Mouse (Mus musculus) retina, embryonic 14.5 days (tissue): ENCODE measurements around the gene Drd5.

Experiments
- DNase-seq: peaks from one replicate; pipeline ENCODE4 v3.0.0-alpha.2; 2015; ENCODE audit warnings: low spot score

Drd5 gene

DNA sequence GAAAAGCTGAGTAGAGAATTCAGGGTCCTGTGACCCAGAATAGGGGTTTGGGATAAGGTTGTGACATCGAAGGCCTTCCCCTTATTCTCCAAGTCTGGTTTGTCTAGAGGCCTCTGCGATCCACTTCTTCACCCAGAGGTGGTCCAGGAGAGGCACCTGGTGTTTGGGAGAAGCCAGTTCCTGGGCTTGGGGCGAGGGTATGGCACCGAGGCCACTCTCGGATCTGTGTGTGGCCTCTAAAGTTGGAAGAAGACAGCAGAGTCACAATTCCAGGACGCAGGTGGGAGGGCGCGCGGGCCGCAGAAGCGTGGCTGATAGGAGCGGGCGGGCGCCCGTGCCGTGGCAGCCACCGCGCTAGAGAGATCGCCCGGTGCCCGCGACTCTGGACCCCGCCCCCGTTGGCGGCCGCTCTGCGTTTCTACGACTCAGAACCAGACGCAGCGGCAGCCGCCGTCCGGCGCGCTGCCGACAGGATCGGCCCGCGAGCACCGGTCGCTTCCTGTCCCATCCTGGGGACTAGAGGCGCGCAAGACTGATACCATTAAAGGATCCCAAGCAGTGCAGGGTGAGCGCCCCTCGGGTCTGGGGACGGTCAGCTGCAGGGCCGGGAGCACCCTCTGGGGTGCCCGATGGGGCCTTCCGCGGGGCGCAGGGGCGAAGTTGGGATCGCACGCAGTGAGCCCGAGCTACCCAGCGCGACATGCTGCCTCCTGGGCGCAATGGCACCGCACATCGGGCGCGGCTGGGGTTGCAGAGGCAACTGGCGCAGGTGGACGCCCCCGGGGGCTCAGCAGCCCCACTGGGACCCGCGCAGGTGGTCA is at the start of gene Drd5:
Drd5 (plus strand) TSS at position 402 of the 821 bp plus-strand sequence.
- peak; percentile 18 for DNase-seq

DNA sequence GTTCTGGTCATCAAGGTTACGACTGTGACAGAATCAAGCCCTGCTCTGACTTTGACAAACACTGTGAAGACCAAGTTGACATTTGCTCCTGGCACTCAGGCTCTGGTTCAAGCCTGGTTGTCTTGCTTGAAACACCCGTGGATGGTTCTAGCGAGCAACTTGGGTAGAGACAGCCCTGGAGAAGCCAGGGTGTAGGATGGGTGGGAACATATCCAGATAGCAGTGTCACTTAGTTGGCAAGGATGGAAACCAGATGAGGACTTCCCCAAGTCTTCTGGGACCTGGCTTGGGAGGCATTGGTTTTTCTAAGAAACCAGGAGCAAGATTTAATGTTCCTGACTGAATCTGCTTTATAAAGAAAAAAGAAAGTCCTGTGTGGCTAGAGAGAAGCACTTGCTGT is 48.2 kb upstream of the Drd5 start:
- DNase-seq, result no peak

DNA sequence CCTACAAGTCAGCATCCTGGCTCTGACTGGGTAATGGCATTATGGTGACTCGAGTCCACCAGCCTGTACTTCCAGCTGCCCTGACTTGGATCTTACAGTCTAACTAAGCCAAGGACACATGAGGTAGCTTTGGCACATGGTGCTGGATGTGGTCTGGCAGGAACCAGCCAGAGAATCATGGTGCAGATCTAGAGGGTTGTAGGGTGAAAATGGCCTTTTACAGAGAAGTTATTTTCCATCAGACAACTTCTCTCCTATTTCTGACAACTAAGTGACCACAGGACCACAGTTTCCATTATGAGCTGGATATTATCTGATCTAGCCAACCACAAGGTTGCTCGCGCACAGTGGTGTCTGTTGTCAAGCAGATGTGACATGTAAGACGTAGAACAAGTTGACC is 45.3 kb upstream of the Drd5 start:
- no peak for DNase-seq

DNA sequence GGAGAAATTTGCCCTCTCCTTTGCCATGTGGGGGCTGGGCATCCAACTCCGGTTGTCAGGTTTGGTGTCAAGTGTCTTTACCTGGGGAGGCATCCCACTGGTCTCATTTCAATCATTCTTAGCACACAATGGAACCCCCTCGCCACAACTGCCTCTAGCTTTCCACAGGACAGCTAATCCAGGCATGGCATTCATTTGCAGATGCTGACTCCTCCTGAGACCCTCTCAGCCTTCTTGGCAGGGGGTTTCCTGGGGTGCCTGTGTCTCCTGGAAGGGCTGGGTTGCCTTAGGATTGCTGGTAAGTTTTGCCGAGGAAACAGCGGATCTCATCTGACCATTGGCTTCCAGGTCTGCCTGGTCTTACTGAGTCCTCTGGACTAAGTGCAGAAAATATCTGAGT is 43.4 kb upstream of the Drd5 start, which contains the start of gene Otop1:
Otop1 (plus strand) TSS at position 202 of the 400 bp plus-strand sequence.
- DNase-seq, result no peak

DNA sequence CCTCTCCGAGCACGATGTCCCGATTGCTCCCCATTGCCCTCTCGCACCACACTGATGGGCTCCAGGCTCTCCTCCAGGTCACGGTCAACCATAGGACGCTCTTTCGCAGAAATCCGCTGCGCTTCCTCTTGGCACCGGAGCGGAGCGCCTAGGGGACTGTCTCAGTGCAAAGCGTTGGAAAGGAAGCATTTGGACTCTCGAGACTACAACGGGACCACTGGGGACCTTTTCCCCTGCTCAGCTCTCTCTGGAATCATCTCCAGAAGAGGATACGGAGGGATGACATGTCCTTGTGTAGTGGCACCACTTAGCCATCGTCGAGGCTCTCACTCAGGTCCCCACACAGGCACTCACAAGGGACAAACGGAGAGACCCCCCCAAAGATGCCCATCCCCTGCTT is 42.7 kb upstream of the Drd5 start:
- DNase-seq, result no peak

DNA sequence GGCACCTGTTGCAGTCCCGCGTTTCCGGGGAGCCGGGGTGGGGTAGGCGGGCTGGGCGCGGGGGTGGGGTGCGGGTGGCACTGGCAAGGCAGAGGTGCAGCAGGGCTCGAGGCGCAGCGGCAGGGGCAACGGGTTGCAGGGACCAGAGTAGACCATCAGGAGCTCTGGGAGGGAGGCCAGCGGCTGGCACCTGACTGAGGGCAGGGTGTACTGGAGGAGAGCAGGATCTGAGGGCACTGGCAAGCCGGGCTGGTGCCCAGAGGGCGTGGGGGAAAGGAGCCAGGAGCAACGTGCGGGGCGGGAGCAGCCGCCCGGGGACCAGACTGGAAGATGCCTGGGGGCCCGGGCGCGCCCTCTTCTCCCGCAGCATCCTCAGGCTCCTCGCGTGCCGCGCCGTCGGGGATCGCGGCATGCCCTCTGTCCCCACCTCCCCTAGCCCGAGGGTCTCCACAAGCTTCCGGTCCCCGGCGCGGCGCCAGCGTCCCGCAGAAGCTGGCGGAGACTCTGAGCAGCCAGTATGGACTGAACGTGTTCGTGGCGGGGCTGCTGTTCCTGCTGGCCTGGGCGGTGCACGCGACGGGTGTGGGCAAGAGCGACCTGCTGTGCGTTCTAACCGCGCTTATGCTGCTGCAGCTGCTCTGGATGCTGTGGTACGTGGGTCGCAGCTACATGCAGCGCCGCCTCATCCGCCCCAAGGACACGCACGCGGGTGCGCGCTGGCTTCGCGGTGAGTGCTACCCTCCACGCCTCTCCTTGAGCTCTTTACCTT is 41.9 kb upstream of the Drd5 start:
- peak; percentile 24 for DNase-seq

DNA sequence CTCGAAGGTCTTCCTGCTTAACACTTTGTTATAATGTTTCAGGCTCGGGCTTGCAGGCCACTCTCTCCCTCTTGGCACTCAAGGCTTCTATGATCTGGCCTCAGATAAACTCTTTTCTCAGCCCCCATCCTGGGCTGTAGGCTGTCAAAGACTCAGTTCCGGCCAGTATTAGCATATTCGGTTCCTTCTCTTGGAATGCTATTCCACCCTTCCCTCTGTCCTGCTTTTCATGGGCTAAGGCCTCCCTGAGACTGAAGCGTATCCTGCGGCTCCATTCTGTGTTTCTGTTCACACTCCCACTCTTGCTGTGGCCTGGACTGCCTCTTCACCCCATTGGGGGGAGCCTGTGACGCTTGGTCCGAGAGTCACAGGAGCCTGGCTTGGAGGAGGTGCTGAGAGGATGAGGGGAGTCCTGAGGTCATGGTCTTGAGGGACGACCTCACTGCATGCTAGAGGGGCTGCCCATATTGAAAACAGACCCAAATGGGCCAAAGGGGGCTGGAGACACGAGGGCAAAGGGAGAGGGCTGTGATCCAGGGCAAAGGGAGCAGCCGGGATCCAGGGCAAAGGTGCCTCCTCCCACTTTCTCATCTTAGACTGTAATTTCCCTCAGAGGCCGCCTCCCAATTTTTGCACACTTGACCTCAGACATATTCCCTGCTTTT is 41.1 kb upstream of the Drd5 start:
- DNase-seq, result no peak

DNA sequence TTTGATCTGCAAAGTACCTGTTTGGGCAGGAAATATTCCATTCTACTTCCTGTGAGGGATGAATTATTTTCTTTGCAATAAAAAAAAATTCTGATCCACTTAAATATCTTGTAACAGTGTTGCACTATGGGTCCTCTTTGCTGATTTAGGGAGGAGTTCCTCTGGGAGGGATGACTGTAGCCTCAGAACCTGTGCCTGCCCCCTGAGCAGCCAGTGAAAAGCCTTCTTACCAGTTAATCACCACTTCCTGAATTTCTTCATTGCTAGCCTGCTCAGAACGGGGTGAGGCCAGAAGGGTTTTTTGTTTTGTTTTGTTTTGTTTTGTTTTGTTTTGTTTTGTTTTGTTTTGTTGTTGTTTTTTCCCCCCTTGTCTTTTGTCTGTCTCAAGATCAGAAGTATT is 39.1 kb upstream of the Drd5 start:
- DNase-seq, result no peak

DNA sequence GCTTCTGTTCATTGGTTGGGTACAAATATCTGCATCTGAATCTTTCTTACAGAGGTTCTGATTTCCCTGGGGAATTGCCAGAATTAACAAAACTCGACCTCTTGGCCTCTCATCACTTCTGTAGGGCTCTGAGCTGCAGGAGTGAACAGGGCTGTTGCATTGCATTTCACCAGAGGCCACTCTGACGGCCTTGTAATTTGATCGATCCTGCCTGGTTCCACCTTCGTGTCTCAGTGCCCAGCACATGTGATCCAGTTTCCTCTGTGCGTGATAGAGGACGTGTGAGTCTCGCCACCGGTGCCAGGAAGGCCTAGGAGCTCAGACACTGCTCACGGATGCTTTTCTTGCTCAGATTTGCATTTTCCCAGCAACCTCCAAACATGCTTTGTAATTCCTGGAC is 33.4 kb upstream of the Drd5 start:
- DNase-seq, result no peak

DNA sequence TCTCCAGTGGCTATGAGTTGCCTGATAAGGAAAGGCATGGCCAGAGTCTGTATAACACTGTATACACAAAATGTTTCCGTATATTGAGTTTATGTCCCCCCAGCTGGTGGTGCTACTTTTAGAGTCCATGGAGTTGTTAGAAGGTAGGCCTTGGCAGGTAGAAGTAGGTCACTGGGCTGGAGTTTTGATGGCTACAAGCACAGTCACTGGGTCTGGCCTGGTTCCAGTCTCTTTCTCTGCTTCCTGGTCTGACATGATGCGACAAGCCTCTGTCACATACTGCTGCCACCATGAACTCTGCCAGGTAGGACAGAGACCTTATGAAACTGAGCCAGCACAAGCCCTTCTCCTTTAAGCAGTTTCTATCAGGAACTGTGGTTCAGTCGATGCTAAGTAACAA is 30.7 kb upstream of the Drd5 start:
- DNase-seq, result no peak

DNA sequence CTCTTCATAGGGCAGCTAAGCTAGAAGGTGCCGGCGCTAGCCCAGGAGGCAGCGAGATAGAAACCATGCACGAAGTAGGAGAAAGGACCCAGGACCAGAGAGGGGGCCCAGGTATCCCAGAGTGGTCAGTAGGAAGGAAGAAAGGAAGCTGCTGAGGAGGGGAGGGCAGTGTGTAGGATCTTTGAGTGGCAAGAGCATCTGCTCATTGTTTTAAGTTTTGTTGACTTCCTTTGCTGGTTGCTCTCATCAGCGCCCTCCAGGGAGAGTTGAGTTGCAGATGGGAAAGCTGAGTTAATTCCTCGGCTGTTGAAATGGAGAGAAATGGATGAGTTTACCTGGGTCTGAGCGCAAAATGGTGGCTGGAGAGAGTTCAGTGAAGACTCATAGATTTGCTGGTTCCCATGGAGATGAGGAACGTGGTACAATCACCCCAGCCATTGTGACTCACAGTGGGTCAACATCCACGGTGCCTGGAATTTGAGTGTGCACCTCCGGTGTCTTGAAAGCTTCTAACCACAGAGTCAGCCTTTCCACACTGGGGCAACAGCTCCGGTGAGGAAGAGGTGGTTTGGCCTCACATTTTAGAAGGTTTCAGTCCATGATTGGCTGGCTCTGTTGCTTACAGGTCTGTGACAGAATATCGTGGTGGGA is 17.3 kb upstream of the Drd5 start:
- no peak for DNase-seq

DNA sequence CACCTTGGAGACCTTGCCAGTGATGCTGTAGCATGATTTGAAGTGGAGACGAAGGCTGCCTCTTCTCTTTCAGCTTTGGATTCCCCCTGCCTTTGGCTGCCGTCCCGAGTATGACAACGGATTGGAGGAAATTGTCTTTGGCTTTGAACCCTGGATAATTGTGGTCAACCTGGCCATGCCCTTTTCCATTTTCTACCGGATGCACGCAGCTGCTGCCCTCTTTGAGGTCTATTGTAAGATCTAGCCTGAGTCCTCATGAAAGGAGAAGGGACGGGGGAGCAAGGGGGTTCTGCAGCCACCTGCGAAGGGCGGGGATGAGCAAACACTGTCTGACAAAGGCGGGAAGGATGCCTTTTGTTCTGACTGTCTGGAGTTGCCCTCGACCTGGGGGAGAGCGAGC is 16.5 kb upstream of the Drd5 start:
- DNase-seq, result no peak

DNA sequence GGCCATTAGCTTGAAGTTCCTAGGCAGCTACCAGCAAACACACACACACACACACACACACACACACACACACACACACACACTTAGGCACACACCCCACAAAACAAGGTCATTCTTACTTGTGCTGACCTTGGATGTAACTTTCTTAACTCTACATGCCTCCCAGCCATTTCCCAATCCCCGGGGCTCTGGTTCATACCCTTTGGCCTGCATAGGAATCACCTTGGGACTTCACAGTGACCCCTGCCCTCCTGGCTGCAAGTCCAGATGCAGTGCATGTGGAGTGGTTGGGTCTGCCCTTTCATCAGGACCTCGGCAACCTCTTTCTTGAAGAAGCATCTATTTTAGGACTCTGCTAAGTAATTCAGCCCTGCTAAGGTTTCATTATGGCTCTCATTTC is 13.9 kb upstream of the Drd5 start:
- DNase-seq, result no peak

DNA sequence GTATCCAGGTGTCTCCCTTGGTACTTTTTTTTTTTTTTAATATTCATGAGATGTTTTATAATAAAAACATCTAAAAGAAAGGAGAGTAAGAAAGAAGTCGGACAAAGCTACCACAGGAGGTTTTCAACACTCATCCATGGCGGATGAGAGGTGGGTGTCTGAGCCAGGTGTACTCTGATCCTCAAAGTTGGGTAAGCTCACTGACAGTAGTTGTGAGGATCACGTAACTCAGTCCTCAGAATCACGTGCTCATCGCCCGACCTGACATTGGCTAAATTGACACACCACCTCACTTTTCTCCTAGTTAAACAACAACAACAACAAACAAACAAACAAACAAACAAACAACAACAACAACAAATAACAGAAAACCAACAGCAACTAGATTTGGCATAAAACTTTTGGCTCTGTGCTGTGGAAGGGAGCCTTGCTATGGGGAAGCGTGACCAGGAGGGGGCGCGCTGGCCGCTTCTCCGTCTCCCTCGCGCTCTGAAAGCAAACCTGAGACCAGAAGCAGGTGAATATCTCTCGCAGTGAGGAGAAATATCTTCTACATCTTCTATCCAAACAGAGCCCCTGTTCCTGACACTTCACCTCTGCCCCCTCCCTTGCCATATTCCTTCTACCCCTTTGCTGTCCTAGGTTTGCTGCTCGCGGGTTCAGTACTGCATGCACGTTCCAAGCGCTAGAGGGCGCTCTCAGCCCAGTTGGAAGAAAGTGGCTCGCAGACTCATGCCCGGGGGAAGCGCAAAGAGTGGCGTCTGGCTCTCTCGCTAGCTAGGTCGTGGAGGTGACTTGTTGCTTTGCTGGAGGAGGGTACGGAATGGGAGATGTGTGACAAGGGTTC is 11.7 kb upstream of the Drd5 start:
- peak; percentile 92 for DNase-seq

DNA sequence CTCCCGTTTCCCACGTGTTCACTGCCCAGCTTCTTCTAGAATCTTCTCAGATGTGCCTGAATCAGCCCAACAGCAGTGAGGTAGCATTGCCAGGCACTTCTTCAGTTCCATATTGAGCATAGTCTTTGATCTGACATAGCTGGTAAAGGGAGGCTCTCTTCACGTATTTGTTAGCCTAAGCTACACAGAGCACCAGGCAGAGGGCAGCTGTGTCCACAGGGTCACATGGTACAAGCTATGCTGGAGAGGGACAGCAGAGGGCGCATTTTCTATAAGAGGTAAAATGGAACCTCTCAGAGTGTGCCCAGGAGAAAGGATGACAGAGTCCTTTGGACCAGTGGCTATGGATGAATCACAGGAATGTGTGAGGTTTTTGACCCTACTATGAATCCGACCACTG is 10.3 kb upstream of the Drd5 start:
- DNase-seq, result peak; percentile 81

DNA sequence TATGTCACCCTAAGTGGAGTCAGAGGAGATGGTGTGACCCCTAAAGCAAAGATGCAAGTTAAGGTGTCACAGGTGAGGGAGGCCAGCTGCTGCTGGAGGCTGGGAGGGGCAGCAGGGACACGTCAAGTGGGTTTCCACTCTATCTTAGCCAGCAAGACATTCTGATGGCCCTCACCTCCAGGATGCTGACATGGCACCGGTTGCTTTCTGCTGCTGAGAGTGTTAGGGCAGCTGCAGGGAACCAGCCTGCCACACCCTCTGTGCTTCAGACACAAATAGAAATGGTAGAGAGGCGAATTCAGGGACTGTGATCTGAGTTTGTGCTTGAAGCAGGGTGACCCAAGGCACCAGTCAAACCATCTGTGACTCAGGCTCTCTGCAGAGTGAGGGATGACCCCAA is 9.4 kb upstream of the Drd5 start:
- no peak for DNase-seq

DNA sequence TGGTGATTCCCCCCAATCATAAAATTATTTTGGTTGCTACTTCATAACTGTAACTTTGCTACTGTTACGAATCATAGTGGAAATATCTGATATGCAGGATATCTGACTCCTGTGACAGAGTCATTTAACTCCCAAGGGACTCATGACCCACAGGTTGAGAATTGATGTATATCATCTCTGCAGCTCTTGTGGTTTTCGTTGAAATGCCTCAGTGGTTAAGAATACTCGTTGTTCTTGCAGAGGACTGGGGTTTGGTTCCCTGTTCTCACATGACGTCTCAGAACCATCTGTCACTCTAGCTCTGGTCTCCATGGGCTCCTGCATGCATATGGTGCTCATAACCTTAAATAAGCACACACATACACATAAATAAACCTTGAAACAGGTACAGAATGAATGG is 14.2 kb downstream of the Drd5 start:
- DNase-seq, result no peak

DNA sequence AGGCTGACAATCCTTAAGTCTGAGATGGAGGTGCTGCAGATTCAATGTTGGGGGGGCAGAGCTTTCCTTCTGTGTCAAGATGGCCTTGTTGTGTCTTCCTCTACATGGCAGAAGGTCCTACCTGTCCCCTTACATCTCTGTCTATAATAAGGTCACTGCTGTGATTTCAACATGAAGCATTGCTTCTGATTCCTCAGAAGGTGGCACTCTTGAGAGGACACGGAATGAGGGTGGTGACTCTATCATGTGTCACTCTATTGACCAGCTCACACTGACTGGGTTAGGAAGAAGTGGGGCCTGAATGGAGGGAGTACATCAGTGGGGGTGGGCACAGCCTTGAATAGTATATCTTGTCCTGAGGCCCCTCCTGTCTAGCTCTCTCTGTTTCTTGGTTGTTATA is 15.4 kb downstream of the Drd5 start:
- no peak for DNase-seq

DNA sequence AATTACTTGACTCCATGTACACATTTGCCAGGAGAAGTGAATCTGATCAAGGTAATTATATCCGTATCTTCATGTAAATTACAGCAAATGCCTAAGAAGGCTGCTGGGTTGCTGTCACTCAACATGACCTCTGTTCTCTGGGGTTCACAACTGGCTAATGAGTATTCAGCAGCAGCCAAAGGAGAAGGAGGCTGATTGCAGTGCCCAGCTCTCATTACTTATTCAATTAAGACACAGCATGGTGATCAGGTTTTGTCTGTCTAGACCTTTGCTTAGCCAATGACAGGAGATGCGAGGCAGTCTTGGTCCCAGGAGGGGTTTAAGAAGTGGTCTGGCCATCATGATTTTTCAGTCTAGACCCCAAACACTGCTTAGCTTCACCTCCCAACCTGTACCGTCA is 23.9 kb downstream of the Drd5 start:
- DNase-seq, result no peak

DNA sequence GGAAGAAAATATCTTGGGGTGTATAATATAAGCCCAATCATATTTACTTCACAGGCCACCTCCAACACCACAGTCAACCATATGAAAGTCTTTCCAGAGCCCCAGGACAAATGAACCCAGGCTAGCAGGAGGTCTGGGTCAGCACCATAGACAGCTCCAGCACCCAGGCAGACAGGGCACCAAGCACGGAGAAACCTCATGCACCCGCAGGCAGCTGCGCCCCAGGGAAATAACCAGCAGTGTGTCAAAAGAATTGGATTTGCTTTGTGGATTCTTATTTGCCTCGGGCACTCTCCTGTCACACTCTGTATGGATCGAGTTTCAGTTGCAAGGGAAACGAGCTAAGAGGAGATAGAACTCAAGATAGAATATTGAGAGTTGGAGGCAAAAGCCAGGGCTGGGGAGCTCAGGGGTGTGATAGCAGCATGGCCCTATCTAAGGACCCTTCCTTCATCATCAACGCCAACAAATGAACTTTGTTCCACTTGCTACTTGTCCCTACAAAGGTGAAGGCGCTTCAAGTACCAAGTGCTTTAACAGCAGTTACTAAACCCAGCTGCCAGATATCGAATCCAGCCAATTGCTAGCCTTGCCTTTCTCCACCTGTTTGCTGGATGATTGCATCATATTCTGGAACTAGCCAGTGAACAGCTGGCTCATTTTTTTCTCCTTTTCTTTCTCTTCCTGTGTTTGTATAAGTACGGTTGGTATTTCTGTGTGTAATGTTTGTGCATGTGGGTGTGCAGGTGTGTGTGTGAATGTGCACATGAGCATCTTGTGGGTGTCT is 27.7 kb downstream of the Drd5 start:
- DNase-seq, result peak; percentile 56
